Mouse (Mus musculus) retina, adult 2 months (tissue): ENCODE measurements around the gene S100a3.

Source experiments
- DNase-seq: peaks from one replicate; pipeline ENCODE4 v3.0.0-alpha.2; 2012; ENCODE audit warnings: low read depth, low spot score

S100a3 gene

DNA sequence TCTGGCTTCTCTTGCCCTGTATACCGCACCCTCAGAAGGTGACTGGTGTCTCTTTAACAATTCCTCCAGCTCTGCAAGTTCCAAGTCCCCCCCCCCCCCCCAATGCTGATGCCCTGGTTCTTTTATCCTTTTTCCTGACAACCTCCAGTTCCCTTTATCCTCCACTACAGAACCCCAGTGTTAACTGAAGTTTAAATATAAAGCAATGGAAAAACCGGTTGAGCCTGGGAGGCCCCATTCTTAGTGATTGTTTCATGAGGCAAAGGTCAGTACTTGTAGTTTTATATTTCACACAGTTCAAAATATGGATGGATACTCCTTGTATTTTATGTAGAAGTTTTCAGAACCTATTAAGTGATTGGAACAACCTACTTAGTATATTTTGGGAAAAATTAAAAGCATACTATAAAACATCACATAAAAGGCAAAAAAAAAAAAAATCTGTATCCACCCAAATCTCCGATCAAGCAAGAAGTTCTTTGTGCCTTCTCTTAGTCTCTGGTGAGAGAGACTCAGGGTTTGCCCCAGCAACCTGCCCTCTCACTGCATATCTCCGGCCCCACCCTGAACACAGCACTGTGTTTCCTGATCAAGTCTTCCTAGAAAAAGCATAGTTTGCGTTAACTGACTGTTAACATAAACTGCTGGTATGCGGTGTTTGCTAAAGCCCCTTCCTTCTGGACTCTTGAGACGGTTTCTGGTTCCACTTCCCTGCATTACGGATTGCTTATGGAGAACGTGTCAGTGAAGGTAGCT is 66.1 kb downstream of the S100a3 start:
- no peak for DNase-seq

DNA sequence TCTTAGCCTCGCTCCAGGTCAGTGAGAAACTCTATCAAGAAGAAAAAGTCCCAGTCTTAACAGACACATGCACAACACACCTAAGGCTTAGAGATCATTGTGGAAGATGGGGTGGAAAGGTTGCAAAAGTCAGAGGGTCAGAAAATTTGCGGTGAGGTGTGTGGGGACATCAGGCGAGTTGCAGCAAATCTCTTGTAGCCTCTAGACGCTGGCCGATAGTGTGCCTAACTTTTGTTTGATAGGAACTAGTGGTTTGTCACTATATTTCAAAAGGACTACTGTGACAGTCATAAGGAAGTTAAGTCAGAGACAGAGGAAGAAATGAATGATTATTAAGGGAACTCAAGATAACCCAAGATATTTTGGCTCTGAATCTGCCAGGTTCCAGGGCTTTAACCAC is 67.0 kb downstream of the S100a3 start:
- DNase-seq = no peak

DNA sequence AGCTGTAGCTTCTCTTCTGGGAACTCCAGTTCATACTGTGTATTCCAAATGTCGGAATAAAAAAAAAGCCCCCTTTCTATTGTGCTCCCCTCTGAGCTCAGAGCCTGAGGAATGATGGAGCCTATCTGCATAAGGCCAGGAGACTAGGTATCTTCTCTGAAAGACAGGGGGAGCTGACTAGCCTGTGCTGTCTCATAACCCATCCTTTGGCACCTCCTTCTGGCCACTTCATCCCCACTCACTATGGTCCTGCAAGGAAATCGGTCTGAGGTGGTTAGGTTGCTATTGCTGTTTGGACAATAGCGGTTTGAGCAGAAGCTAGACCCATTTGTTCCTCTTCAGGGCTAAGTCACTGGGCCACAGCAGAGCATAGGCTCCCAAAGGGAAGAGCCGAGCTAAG is 67.4 kb downstream of the S100a3 start:
- no peak for DNase-seq

DNA sequence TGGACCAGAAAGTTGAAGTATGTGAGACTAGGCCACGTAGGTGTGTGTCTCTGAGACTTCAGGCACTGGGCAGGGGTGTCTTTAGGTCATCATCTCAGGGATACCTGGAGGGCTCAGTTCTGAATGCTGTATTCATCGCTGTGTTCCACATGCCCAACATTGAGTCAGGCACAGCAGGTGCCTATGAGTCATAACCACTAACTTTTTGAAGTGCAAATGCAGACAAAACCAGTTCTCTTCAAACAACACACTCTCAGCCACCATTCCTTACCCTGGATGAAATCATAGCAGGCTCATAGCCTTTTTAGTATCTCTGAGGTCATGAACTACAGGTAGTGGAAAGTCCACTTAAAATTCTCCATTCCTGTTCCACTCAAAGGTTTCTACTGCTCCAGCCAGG is 68.9 kb downstream of the S100a3 start:
- DNase-seq = no peak

DNA sequence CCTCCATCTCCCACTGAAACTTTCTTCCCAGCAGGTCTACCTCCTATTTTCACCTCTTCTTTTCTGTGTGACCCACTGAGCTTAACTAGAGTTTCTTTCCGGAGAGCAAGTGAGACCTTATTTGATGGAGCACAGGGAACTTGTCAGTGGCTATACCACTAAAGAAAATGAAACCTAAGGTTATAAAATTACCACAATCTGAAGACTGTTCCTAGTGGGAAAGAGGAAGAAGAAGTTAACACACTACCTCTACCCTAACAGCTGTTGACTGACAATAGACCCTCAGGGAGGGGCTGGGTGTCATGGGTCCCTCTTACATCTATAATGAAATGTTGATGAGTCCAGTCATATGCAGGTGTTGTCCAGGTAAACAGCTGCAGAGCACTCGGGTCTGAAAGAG is 71.6 kb downstream of the S100a3 start:
- DNase-seq = no peak

DNA sequence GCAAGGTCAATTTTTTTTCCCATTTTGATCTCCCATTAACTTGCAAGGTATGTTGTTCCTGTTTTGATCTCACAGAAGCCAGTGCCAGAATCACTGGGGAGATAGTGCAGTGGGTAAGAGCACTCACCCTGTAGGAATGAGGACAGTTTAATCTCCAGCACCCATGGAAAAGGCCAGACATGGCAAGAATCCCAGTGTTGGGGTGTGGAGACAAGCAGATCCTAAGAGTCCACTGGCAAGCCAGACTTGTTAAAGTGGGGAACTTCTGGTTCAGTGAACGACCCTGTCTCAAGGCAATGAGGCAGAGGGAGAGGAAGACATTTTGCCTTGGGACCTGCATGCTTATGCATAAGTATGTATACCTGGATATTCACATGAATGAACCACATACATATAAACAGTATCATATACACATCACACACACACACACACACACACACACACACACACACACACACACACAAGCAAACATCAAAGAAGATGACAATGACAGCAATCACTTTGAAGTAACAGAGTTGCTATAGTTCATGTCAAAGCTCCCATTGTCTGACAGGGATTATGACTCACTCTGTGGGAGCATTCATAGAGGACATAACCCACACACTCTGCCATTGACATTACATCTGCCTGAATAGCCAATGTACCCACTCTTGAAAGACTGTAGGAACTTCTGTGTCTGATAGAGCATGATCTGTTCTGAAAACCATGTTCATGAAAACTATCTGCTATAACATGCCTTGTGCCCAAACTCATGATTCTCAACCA is 78.3 kb downstream of the S100a3 start:
- DNase-seq = no peak

DNA sequence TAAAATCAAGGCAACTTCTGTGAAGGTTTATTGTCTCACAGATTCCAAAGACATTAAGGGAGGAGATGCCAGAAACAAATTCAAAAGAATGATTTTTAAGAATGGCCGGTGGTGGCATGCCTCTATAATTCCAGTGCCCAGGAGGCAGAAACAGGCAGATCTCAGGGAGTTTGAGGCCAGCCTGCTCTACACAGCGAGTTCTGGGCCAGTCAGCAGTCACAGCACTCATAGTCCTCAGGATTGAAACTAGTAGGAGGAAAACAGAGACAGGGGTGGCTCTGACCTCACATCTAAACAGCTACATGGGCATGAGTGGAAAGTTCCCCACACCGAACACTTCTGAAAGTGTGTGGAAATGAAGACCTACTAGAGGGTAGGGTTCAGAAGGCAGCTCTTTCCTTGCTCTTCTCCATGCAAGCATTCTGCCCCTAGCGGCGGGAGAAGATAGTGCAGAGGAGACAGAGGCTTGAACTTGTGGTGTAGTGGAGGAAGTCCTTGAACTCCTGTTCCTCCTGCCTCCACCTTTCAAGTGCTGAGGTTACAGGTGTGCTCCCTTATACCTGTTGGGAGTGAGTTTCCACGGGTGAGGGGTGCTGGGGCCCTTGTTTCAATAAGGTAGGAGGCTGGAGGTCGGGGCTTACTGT is 79.3 kb downstream of the S100a3 start:
- DNase-seq = no peak

DNA sequence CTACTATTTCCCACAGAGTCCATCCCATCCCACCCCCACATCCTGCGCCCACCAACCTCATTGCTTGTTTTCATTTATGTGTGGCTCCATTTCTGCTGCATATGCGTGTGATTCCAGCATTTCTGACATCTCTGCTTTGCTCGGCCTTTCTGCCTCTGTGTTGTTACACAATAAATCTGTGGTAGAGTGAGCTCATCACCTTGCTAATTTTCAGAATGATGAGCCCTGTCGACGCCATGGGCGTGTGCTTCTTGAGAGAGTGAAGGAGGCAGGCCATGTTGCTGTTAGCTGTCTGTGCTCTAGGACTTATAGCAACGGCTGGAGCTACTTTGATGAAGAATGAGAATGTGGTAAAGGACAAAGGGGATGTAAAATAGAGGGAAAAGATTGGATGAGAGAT is 80.6 kb downstream of the S100a3 start:
- DNase-seq = no peak

DNA sequence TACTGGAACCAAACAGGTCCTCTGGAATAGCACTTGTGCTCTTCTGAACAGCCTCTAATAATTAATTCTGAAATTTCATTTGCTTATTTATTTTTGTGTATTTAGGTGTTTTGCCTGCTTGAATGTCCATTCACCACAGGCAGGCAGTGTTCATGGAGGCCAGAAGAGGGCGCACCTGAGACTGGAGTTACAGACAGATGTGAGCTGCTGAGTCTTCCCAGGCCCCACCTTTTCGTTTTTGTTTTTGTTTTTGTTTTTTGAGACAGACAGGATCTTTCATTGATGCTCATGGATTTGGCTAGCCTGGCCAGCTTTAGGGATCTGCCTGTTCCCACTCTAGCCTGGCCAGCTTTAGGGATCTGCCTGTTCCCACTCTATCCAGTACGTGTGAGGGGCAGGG is 83.8 kb downstream of the S100a3 start:
- no peak for DNase-seq

DNA sequence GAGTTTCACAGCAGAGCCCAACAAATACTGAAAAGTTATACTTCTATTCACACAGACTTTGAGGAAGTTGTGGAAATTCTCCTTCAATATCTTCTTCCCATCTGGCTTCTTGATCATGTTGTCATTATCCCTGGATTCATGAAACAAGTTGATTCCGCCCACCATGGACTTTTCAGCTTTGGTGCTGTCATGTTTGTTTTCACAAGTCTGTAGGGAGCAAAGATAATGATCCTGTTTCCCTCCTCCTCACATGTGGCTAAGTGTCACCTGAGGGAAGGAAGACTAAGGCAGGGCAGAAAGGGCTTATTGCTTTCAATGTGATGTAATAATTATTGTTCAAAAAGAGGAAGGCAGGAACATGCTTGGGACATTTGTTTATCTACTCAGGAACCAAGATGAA is 86.9 kb downstream of the S100a3 start:
- no peak for DNase-seq

DNA sequence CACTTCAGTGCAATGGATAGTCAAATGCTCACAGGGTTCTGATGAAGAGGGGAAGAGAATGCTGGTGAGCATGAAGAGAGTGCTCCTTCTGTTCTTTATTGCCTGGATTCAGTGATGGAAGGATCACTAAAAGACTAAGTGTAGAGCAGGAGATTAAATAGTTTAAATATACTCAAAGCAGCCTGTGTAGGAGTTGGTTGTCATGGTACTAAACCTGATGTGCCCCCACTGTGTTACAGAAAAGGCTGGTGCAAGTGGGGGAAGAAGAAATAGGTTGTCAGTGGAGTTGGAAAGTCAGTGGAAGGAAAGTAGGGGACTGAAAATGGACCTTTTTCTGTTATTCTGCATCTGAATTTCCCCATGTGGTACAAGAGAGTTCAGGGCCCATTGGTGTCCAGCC is 88.6 kb downstream of the S100a3 start:
- DNase-seq = no peak

DNA sequence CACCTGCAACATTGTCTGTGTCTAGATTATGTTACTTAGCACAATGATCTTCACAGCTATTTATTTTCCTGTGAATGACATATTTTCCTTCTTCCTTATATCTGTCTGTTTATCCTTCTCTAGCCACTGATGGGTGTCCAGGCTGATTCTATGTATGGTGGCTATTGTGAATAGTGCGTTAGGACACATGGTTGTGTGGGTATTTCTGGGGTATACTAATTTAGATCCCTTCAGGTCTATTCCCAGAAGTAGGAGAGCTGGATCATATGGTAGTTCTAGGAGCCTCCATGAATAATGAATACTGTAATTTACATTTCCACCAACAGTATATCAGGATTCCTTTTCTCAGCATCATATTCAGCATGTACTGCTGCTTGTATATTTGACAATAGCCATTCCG is 89.5 kb downstream of the S100a3 start:
- DNase-seq = no peak
